Comparison of ENCODE assay signal across 9 mouse cellular contexts in genomic region chr12:80673170-80673569, GRCm38 (mm10). TPM values are rescaled to one million over a fixed set of nuclear protein-coding genes. Genes with fewer than 3 reads are reported as not detected.
DNase-seq lines count a peak whose midpoint lies in the region; TF ChIP-seq lines count a peak whose summit lies in the region.
"Had no signal": no experiment of that assay in that cellular context is flagged by ENCODE, and none has a peak within 500 bp of the region (broad histone marks: within the 10 kb centered on the region; RNA-seq: fewer than 3 reads in every experiment).

No protein-coding gene starts in this region.

- no peak for TF ChIP-seq POLR2A in heart, adult 2 months (IDR thresholded peaks at IDR 0.05; ENCODE audit: insufficient read depth, low read depth, low read length)
- TF ChIP-seq POLR2A in ES-Bruce4 (IDR thresholded peaks at IDR 0.05; ENCODE audit: insufficient read depth, low read length): no peak

- TF ChIP-seq CTCF in heart, adult 2 months (IDR thresholded peaks at IDR 0.05): peak; percentile 92
- TF ChIP-seq CTCF in ES-Bruce4 (IDR thresholded peaks at IDR 0.05; ENCODE audit: low read depth, low read length): peak; percentile 69

- no peaks in the 10 kb centered on the region for H3K36me3 ChIP-seq in heart, adult 2 months (ENCODE audit: control insufficient read depth, insufficient read depth, low read length)
- H3K36me3 ChIP-seq in ES-Bruce4 (ENCODE audit: control insufficient read depth, insufficient read depth, low read length, poor library complexity, severe bottlenecking): peaks cover 4% of the 10 kb centered on the region; the same call in 1 of the 2 replicates

- intact Hi-C loops in heart, adult 2 months (cut with DNase I): loop anchor here (5.0 kb wide), 2 partner anchors 176 to 516 kb away; no protein-coding TSS in a partner anchor
- intact Hi-C loops in heart, postnatal 25 days (cut with DNase I): loop anchor here (5.0 kb wide), 1 partner anchor 171 kb away; no protein-coding TSS in a partner anchor
- intact Hi-C loops in gastrocnemius, postnatal 14 days (cut with DNase I; ENCODE audit: low total_unique reads): no loop called here

- no peak overlapping the region for H3K9ac ChIP-seq in heart, adult 2 months (ENCODE audit: low read depth, low read length)
- no peak overlapping the region for H3K9ac ChIP-seq in ES-Bruce4 (ENCODE audit: low read depth, poor library complexity, severe bottlenecking)
- H3K9ac ChIP-seq: embryonic facial prominence, embryonic 13.5 days had no signal

- 12% methylated on average over 3 of the region's 3 CpGs for WGBS in heart, adult 2 months

- no peaks in the 10 kb centered on the region for H3K79me2 ChIP-seq in heart, adult 2 months (replicated peaks; ENCODE audit: control insufficient read depth, insufficient read depth, low read length)

- peak; percentile 19 to 38 for DNase-seq in heart, adult 2 months
- no peak for DNase-seq in heart, postnatal 25 days (ENCODE audit: low spot score)
- DNase-seq in cerebellum, adult 11 months: peak; percentile 44
- peak; percentile 36 for DNase-seq in gastrocnemius, postnatal 14 days
- peak; percentile 51 to 66 for DNase-seq in layer of hippocampus, postnatal 14 days (ENCODE audit: low spot score in 2 of 2)
- DNase-seq in lung, postnatal 36 days: peak; percentile 83
- peak; percentile 41 for DNase-seq in telencephalon, adult 2 months (ENCODE audit: low read depth, low spot score)

- H3K9me3 ChIP-seq in ES-Bruce4 (replicated peaks; ENCODE audit: control insufficient read depth, insufficient read depth, low read length, poor library complexity, severe bottlenecking): no peaks in the 10 kb centered on the region
- H3K9me3 ChIP-seq: embryonic facial prominence, embryonic 13.5 days had no signal

- no peak overlapping the region for H3K4me3 ChIP-seq in heart, adult 2 months
- H3K4me3 ChIP-seq in ES-Bruce4 (ENCODE audit: low read depth, low read length): no peak overlapping the region
- H3K4me3 ChIP-seq: embryonic facial prominence, embryonic 13.5 days had no signal

- H3K27me3 ChIP-seq in heart, adult 2 months (ENCODE audit: control insufficient read depth, insufficient read depth, low read length): no peaks in the 10 kb centered on the region
- H3K27me3 ChIP-seq in ES-Bruce4 (ENCODE audit: control insufficient read depth, insufficient read depth, low read length, poor library complexity, severe bottlenecking): no peaks in the 10 kb centered on the region
- H3K27me3 ChIP-seq: embryonic facial prominence, embryonic 13.5 days had no signal

- H3K27ac ChIP-seq in heart, adult 2 months: no peak overlapping the region
- no peak overlapping the region for H3K27ac ChIP-seq in ES-Bruce4 (ENCODE audit: insufficient read depth, low read length)
- H3K27ac ChIP-seq: embryonic facial prominence, embryonic 13.5 days had no signal

- TF ChIP-seq EP300 in heart, adult 2 months (IDR thresholded peaks at IDR 0.05; ENCODE audit: insufficient read depth, low read depth, low read length): no peak
- TF ChIP-seq EP300 in ES-Bruce4 (IDR thresholded peaks at IDR 0.05; ENCODE audit: insufficient read depth, low read depth, low read length): no peak

- H3K4me1 ChIP-seq in heart, adult 2 months (ENCODE audit: control insufficient read depth, insufficient read depth, low read length): no peaks in the 10 kb centered on the region
- H3K4me1 ChIP-seq in ES-Bruce4 (ENCODE audit: control insufficient read depth, insufficient read depth, low read length): no peaks in the 10 kb centered on the region
- H3K4me1 ChIP-seq: embryonic facial prominence, embryonic 13.5 days had no signal

RNA-seq across cellular contexts. Expression of gene Plekhd1, which starts 19.2 kb away (rescaled TPM):
- not detected for total RNA-seq in heart, adult 2 months (2021)
- polyA plus RNA-seq in heart, adult 2 months (2012; rRNA removed): 0.27 and 0.41 TPM in 2 replicates
- total RNA-seq in heart, postnatal 25 days (2021): not detected
- 5.3 and 6.1 TPM in 2 replicates for polyA plus RNA-seq in ES-Bruce4 (2011; ENCODE audit: insufficient read depth, insufficient read length, low read depth, missing spikeins)
- total RNA-seq in gastrocnemius, postnatal 14 days (2021): under 1 TPM; 0.16 to 0.45 TPM
- 1 to 10 TPM; 4.8 to 9.1 TPM for total RNA-seq in layer of hippocampus, postnatal 14 days (2021)

RNA-seq across cellular contexts. Expression of gene Erh, which starts 29.0 kb away (rescaled TPM):
- total RNA-seq in heart, adult 2 months (2021): 10 to 100 TPM; 17.9 to 23.8 TPM
- polyA plus RNA-seq in heart, adult 2 months (2012; rRNA removed): 22.4 and 29.5 TPM in 2 replicates
- total RNA-seq in heart, postnatal 25 days (2021): 10 to 100 TPM; 25.0 to 26.1 TPM
- polyA plus RNA-seq in ES-Bruce4 (2011; ENCODE audit: insufficient read depth, insufficient read length, low read depth, missing spikeins): 84.0 and 84.7 TPM in 2 replicates
- 10 to 100 TPM; 19.4 to 30.4 TPM for total RNA-seq in gastrocnemius, postnatal 14 days (2021)
- total RNA-seq in layer of hippocampus, postnatal 14 days (2021): 10 to 100 TPM; 56.8 to 57.5 TPM

RNA-seq across cellular contexts. Expression of gene Slc39a9, which starts 29.5 kb away (rescaled TPM):
- 10 to 100 TPM; 15.6 to 17.4 TPM for total RNA-seq in heart, adult 2 months (2021)
- 18.1 and 24.7 TPM in 2 replicates for polyA plus RNA-seq in heart, adult 2 months (2012; rRNA removed)
- total RNA-seq in heart, postnatal 25 days (2021): 10 to 100 TPM; 17.2 to 18.2 TPM
- polyA plus RNA-seq in ES-Bruce4 (2011; ENCODE audit: insufficient read depth, insufficient read length, low read depth, missing spikeins): 16.4 and 18.5 TPM in 2 replicates
- total RNA-seq in gastrocnemius, postnatal 14 days (2021): 10 to 100 TPM in 1 of 2 experiments, 1 to 10 TPM in 1; 9.8 to 10.2 TPM
- 10 to 100 TPM; 41.2 to 42.7 TPM for total RNA-seq in layer of hippocampus, postnatal 14 days (2021)

Comparison
In these comparisons a context has a peak if more than half of its experiments do, and no peak if none do; other contexts are left out.
1. RNA of gene Plekhd1, which starts 19.2 kb away (total RNA-seq): 4.8 to 9.1 TPM in layer of hippocampus, postnatal 14 days; 0.16 to 0.45 TPM in gastrocnemius, postnatal 14 days, not detected in heart, adult 2 months and not detected in heart, postnatal 25 days; every median in the first group is over 4 times any median in the second.